Mouse (Mus musculus) thymus, adult 18-20 months (tissue): ENCODE measurements around the gene Bod1.

Source experiments
- DNase-seq, 2 experiments: peaks; one replicate each; pipeline ENCODE4 v3.0.0; 2022; ENCODE audit warnings: mixed read lengths in 2 of 2

Bod1 gene

DNA sequence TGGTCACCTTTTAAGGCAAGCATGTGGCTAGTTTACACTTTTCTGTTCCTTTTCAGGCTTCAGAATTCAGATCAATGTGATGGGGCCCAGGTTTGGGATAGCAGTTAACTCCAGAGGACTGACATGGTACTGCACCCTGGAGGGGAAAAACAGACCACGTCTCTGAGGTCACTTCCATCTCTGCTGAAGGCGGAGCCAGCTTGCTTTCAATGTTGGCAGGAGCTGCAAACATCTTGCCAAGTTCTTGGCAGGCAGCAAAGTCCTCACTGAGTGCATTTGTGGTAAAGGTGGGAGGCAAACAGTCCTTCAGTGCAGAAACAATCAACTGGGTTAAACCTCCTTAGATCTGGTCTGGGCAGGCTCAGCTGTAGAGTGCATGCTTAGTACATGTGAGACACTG lies 7.5 kb downstream of the Bod1 start:
- DNase-seq = no peak

DNA sequence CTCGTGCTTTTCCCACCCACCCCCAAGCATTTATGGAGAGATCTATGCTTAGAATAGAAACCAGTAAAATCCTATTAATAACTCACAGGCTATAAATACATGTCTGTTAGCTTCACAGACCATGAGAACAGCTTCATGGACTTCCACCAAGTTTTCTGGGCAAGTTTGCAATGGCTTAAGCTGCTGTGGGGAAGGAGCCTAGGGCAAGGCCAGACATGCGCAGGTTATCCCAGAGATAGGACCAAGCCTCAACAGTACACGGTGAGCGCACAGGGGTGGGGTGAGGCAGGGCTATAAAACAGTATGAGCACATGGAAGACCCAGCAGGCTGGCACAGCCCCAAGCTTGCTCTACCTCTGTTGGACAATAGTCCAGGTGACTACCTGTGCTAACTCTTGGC lies 8.2 kb downstream of the Bod1 start:
- DNase-seq = no peak

DNA sequence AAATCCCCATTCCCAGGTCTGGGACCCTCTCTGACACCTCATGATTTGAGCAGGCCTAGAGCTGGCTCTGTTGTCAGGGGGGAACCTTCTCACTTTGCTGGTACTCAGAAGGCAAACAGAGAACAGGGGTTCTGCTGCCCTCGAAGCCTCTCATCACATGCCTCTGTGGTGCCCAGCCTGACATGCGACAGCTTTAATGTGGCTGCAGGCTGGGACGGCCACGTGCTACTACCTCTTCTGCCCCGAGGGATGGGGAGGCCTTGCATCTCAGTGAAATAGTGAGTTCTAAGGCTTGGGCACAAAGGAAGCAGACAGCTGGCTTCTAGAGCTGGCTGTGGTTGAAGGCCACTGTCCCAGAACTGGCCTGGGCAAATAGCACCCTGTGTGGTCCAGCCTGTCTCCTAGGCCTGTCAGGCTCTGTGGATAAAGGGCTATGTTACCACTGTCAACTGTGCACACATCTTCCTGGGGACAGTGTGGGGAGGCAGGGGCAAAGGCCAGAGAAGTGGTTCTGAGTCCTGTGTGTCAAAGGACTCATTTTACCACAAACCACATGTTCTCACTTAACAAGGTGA lies 8.7 kb downstream of the Bod1 start:
- no peak for DNase-seq

DNA sequence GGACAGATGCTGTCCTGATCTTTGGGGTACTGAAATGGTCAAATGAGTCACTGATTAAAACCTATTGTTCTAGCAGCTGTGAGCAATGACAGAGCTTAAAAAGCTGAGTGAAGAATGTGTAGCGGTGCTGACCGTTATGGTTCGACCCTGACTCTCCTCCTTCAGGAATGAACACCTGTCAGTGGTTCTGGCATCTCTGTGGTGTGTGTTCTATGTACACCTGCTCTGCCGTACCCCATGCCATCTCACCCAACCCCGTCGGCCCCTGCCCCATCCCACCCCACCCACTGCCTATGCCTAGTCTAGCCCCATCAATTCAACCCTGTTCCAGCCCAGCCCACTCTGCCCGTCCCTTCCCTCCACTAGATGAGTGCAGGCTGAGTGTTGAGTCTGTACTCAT lies 9.5 kb downstream of the Bod1 start:
- no peak for DNase-seq

DNA sequence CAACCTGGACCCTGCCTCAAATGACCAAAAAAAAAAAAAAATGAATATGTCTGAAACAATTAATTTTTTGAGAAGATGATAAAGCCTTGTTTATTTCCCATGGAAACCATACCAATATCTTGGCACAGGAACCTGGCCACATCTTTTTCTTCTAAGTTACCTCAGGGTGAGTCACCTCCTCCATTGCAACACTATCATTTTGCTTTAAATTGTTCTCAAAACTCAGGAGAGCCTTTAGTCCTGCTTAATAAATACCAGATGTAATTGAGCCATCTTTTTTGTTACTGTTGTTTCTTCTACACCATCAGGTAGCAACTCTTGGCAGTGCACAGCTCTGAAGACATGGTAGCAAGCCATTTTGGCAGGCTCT lies 13.9 kb downstream of the Bod1 start:
- DNase-seq = no peak

DNA sequence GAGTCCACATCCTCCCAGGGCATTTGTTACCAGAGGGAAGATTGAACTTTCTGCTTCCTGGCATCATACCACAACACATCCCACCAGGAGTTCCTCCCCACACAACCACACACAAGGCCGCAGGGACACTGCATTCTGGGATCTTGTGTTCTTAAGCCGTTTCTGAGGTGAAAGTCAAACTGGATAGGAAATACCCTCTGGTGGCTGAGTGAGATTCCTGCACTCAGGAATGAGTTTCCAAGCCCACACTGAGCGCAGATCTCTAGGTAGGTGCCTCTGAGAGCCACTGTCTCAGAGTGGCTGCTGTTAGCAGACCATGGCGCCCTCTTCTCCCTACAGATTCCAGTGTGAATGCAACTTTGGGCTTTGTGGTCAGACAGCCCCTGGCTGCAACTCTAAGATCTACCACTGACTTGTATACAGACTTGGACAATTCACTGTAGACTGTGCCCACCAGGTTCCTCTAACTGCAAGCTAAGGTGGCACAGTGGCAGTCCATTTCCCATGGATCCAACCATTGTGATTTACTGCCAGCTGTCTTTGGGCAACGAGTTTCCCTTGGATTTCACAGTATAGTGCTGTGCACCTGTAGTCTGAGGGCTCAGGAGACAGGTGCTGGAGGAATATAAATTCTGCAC lies 14.4 kb downstream of the Bod1 start:
- no peak for DNase-seq

DNA sequence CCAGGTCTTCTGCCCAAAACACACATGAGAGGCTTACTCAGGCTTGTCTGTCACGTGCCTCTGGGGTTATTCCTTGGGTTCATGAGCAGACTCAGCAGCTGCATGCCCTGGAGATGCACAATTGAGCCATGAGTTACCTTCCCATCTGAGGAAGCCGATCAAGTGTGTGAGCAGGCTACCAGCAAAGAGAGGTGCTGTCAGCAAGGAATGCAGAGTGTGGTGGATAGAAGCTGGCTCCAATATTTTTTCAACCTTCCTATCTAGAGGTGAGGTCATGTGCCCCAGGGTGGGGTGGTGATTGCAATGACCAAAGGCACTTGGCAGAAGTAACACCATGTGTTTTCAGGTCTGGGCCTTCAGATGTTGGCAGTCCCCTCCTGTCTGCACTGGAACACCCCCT lies 22.2 kb downstream of the Bod1 start:
- DNase-seq = no peak

DNA sequence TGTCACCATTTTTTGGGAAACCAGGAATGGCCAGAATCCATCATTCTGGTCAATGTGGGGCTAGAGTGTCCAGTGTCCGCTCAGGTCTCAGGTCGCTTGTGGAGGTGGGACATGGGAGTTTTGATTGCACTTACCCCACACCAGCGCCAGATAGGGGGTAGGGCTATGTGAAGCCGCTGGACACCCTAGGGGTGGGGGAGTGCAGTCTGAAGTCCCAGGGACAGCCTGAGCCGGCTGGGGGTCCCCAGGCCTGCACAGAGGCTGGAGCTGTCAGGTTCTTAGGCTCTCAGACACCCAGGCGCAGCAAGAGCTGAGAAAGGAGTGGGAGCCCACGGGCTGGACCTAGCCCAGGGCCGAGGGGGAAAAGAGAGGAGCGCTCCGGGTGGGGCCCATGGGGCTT lies 24.4 kb downstream of the Bod1 start:
- no peak for DNase-seq

DNA sequence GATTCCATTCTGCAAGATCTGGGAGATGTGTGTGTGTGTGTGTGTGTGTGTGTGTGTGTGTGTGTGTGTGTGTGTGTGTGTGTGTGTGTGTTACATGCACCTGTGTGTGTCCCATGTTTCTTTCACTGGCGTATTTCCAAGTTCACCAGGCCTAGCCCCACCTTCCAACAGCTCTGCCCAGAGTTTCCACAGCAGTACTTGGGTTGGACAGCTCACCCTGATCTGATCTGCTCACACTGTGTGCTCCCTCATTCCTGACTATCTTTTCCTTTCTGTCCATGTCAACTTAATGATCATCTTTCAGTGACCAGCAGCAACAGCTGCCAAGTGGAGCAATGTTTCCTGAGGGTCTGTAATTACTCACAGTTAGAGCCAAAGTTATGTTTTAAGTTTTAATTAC lies 25.1 kb downstream of the Bod1 start:
- no peak for DNase-seq

DNA sequence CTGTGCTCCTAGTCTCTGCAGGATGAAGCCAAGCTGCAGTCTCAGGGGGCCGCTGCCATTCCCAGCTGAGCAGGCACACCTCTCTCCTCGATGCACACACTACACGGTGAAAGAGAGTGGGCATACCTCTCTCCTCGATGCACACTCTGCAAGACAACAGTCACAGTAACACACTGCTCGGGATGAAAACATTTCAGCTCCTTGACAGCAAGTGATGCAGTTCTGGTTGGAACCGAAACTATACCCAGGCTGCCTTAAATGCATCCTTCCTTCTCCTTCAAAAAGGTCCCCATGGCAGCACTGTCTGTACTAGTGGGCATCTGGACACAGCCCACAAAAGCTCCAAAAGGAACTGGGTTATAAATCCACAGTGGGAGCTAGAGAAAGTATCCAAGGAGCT lies 28.6 kb downstream of the Bod1 start:
- no peak for DNase-seq

DNA sequence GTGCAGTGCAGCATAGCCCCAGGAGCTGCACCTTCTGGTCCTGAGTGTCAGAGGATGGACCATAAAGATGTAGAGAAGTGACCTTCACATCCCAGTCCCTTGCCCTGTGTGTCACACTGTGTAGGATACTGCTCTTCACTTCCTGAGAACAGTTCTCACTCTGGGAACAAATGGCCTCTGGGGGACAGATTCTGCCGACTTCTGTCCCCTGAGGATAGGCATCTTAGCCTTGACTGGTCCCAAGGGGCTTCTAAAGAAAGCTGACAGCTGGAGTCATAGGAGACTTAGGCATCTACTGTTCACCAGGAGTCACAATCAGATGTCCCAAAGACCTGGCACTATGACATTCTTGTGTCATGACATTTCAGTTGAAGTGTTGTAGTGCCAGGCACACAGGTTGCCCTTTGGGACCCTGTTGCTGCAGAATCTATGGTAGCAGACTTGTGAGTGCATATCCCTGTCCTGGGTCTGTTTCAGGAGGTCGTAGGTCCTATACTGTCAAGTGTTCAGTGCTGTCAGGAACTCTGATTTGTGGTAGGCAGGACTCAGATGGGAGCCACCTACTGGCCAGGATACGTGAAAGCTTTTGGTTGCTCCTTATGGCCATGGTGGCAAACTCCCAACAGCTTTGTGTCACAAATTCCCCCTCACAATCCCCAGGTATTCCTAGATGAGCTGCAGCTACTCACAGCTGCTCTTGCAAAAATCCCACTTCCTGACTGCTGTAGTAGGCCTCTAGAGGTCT lies 30.4 kb downstream of the Bod1 start:
- DNase-seq = no peak

DNA sequence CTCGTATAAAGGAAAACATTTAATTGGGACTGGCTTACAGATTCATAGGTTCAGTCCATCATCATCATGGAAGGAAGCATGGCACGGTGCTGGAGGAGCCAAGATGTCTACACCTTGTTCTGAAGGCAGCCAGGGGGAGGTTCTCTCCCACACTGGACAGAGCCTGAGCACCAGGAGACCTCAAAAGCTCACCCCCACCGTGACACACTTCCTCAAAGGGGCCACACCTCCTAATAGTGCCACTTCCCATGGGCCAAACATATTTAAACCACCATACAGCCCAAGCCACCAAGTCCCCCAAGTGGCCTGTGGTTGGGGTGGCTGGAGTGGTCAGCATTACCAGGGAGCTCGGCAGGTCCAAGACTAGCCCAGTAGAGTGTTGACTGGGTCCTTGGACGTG lies 31.5 kb downstream of the Bod1 start:
- no peak for DNase-seq

DNA sequence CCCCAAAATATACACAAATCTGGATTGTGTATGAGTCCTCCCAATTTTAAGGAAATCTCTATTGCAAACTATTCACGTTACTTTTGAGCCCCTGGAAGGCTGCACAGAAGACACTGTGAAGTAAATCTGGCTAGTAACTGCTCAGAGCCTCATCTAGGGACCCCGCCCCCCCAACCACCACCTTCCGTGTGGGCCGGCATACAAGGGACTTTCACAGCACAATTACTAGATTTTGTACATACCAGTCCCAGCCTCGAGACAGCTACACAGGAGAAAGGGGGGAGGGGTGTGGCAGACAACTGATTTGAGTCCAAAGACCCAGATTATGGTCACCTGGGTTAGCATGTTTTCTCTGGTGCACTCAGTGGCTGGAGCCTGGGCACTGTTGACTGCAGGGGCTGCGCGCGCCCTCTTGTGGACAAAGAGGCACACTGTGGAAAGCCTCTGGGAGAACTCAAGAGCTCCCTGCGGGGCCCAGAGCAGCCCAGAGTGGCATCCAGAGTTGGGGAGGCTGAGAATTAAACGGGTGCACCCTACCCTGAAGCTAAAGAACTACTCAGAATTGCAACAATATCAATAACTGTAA lies 33.8 kb downstream of the Bod1 start:
- peak in 1 of 2 experiments; percentile 7 for DNase-seq

DNA sequence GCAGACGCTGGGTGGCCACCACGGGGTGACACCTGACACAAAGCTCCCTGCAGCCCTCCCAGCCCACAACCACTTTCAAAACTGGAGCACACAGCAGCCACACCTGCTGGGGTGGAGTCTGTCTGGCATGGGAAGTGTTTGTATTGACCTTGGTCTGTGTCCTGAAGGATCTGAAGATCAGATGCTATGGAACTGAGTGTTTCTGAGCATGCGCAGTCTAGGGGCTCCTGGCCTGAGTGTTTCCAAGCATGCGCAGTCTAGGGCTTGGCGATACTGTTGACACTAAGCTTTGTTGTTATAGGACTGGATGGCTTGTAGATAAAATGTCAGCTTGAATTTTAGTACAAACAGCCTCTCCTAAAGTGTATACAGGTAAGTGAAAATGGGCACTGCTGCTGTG lies 43.0 kb downstream of the Bod1 start:
- DNase-seq = no peak

DNA sequence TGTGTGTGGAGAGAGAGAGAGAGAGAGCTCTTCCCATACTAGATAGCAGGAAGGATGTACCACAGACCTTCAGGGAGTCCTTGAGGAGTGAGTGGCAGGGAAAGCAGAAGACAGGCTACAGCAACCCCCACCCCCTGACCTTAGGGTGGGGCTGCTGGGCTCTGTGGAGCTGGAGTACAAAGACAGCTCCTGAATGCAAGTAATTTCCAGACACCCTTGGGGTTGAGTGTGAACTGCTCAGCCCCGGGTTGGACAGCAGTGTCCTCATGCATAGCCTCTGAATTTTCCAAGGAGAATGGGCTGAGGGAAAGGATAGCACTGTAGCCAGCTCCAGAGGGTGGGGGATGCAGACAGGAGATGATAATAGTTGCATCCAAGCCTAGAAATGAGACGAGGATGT lies 50.9 kb downstream of the Bod1 start:
- no peak for DNase-seq

DNA sequence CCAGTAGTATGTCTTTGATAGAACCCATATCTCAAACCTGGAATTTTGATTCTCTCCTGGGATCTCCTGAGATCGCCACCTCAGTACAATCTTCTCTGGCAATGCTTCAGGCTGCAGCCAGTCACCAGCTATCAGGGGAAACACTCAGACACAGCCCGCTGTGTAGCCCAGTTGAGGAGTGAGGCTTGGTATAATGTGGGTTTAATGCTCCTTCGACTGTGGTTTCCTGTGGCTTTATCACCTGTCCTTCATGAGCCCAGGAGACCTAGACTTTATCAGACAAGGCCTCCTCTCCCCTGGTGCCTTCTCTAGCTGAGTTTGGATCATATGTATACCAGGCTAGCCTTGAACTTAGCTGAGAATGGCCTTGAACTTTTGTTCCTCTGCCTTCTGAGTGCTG lies 53.9 kb downstream of the Bod1 start:
- DNase-seq = no peak

DNA sequence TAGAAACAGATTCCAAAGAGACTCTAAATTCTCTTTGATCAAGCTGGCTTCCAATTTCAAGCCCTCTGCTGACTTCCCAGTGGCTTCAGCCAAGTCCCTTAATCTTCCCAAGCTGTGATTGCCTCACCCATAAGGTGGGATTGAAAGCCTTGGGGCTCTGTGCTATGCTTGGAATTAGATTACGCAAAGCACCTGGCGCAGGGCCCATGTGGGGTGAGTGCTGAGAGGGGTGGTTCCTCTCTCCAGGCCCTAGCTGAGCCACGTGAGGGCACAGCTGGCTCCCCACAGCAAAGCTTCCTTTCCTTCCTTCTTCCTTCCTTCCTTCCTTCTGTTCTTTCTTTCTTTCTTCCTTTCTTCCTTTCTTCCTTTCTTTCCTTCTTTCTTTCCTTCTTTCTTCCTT lies 54.4 kb downstream of the Bod1 start:
- peak; percentile 10 to 13 for DNase-seq

DNA sequence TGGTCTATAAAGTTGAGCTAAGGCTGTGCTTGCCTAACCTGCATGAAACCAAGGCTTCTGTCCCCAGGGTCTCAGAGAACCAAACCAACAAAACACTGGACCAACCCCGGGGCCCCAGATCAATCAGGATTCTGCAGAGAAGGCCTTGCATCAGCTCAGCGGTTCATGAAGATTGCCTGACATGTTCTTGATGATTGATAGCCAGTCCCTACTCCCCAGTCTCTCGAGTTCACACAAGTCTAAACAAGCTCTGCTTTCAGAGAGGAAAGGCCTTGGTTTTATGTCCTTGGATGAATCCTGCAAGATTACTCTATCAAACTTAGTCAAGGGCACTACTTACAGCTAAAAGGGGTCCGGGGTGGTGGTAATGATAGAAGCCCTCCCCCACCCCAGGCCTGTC lies 55.0 kb downstream of the Bod1 start:
- DNase-seq = no peak
